Mouse (Mus musculus) kidney, adult 2 months (tissue): ENCODE measurements around the gene Tbxa2r.

Source experiments
- CTCF ChIP-seq: fragments of 200-500 bp; conservative IDR thresholded peaks from 2 replicates; pipeline ENCODE4 v1.5.1; 2011; ENCODE audit warnings: low read depth, mild to moderate bottlenecking, control low read depth, low read length, moderate library complexity, mixed read lengths; ENCODE audit not compliant: insufficient read depth, insufficient read length
- POLR2A ChIP-seq: fragments of 200-500 bp; IDR thresholded peaks from one replicate; pipeline ENCODE4 v1.6.1; 2011; ENCODE audit warnings: low read depth, low read length, control low read depth

DNA sequence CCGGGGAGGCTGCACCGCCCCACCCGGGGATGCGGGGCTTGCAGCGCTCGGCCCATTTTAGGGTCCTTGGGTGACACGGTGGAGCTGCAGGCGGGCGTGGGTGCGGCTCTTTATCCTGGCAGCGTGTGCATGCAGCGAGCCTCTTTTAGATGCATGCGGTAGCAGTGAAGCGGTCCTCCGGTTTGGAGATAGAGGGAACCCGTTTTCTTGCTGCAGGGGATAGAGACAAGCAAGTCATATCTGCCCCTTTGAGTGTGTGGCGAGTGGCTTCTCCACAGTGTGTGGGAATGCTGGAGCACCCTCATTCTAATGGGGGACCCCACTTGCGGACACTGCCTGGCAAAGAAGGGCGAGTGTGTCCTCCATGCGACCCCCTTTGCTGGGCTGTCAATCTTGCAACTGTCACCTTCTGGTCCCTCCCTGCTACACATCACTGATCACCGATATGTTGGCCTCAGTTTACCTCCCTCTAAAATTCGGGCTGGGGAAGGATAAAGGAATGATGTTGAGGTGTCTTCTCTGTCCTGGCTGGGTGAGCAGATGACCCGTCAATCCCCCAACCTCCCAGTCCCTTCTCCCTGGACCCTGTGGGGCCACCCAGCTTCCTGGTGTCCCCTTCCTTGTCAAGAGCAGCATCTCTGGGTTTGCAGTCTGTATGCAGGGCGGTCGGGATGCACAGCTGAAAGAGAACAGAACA, 35.0 kb upstream of the Tbxa2r start:
- TF ChIP-seq CTCF (no peak), POLR2A (no peak)
